Mouse (Mus musculus): ENCODE measurements around the gene Capns2. TPM values are rescaled to one million over a fixed set of nuclear protein-coding genes. Genes with fewer than 3 reads are reported as not detected.

The Capns2 gene
- total and polyA plus RNA-seq, 3 experiments = 0.21 to 0.62 TPM; not detected in 1

DNA sequence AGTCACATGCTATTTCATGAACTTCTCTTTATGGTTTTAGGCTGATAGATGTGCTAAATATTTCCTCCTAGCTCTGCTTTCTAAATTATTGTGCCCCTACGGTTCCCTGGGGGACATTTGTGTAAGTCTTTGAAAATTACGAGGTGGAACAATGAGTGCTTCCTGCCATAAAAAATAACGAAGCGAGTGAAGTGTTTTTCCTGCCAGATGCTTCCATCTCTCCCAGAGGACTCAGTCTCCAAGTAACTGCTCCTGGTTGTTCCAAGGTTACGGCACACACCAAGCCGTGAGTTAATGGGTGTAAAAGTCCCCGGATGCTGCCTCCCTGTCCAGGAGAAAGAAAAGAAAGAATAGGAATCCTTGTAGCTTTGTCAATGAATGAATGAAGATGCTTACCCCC is 30.9 kb upstream of the Capns2 start:
- Histone ChIP-seq H3K79me2 (ENCODE audit: control insufficient read depth, insufficient read depth, low read length, poor library complexity) (no peaks in the 10 kb centered on the region; the same call in 1 of the 2 replicates), H3K27me3 (ENCODE audit: control insufficient read depth in 1 of 2, insufficient read depth in 2 of 2, low read length in 2 of 2) (no peaks in the 10 kb centered on the region), H3K4me1 (ENCODE audit: control insufficient read depth in 1 of 2, insufficient read depth in 2 of 2, low read length in 2 of 2) (no peaks in the 10 kb centered on the region), H3K9ac (ENCODE audit: control insufficient read depth, low read depth, low read length, poor library complexity, severe bottlenecking) (no peak overlapping the region), H3K36me3 (ENCODE audit: control insufficient read depth in 1 of 2, insufficient read depth in 2 of 2, low read length in 2 of 2) (peaks cover 0 to 4% of the 10 kb centered on the region in 2 experiments; a peak in 2 of 4 replicates), H3K4me3 (ENCODE audit: control insufficient read depth in 1 of 2, insufficient read depth in 1 of 2, low read depth in 2 of 2, low read length in 2 of 2) (no peak overlapping the region), H3K27ac (ENCODE audit: control insufficient read depth, low read depth, low read length) (no peak overlapping the region), H3K9me3 (replicated peaks; ENCODE audit: insufficient read depth, low read length) (no peaks in the 10 kb centered on the region)
- no peak for TF ChIP-seq BHLHE40 (IDR thresholded peaks at IDR 0.05; ENCODE audit: borderline replicate concordance, low read depth, low read length)
- no peak for TF ChIP-seq ETS1 (IDR thresholded peaks at IDR 0.05; ENCODE audit: low read depth, low read length)
- no peak for TF ChIP-seq GATA1 (IDR thresholded peaks at IDR 0.05; ENCODE audit: low read depth, low read length)
- no peak for TF ChIP-seq SMC3 (IDR thresholded peaks at IDR 0.05; ENCODE audit: low read depth, low read length)
- no peak for TF ChIP-seq CHD2 (IDR thresholded peaks at IDR 0.05; ENCODE audit: low read length)
- no peak for TF ChIP-seq MAX (IDR thresholded peaks at IDR 0.05; ENCODE audit: low read length)
- no peak for TF ChIP-seq CTCF (IDR thresholded peaks at IDR 0.05 in 2 of 3, conservative IDR thresholded peaks at IDR 0.05 in 1 of 3; ENCODE audit: control insufficient read depth in 1 of 3, insufficient read depth in 1 of 3, low read depth in 2 of 3, low read length in 3 of 3, poor library complexity in 1 of 3, severe bottlenecking in 1 of 3)
- TF ChIP-seq MXI1 (IDR thresholded peaks at IDR 0.05; ENCODE audit: low read depth, low read length) = no peak
- no peak for TF ChIP-seq POLR2AphosphoS5 (IDR thresholded peaks at IDR 0.05; ENCODE audit: borderline replicate concordance, low read depth, low read length)
- no peak for TF ChIP-seq ZKSCAN1 (IDR thresholded peaks at IDR 0.05; ENCODE audit: low read depth, low read length)
- no peak for TF ChIP-seq RAD21 (IDR thresholded peaks at IDR 0.05; ENCODE audit: low read depth, low read length)
- TF ChIP-seq MYC (IDR thresholded peaks at IDR 0.05; ENCODE audit: low read depth, low read length) = no peak
- TF ChIP-seq NRF1 (IDR thresholded peaks at IDR 0.05; ENCODE audit: insufficient read depth, low read depth, low read length, poor library complexity, severe bottlenecking) = no peak
- TF ChIP-seq E2F4 (IDR thresholded peaks at IDR 0.05; ENCODE audit: borderline replicate concordance, low read depth, low read length) = no peak
- TF ChIP-seq TBP (IDR thresholded peaks at IDR 0.05; ENCODE audit: low read depth, low read length) = no peak
- no peak for DNase-seq (ENCODE audit: low read depth, low spot score)

DNA sequence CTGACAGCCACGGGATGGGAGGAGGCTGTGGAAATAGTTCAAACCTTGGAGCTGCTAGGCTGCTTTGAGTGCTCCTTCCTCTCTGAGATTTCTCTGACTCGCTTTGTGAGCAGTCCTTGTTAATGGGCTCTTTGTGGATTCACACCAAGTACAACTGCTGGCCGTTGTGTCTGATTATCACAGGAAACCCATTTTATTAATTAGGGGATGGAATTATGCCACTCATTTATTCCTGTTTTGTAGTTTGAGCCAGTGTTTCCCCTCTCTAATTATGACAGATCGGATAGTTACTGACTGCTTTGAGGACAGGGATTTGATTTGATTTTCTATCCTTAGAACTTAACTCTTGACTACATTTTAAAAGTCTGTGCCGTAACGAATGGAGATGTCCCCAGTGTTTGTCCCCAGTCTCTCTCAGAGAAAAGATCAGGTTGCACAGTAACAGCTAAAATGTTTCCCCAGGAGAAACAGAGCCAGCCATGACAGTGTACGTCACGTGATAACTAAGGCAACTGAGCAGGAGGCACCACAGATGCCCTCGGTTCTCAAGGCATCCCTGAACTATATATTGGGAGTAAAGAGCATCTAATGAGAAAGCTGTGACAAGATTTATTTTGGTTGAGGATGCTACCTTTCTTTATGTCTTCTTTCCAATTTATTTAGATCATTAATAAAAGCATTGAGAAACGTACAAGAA is 29.0 kb upstream of the Capns2 start:
- Histone ChIP-seq H3K9me3 (replicated peaks; ENCODE audit: insufficient read depth, low read length) (no peaks in the 10 kb centered on the region), H3K9ac (ENCODE audit: control insufficient read depth, low read depth, low read length, poor library complexity, severe bottlenecking) (no peak overlapping the region), H3K79me2 (ENCODE audit: control insufficient read depth, insufficient read depth, low read length, poor library complexity) (no peaks in the 10 kb centered on the region), H3K27me3 (ENCODE audit: control insufficient read depth in 1 of 2, insufficient read depth in 2 of 2, low read length in 2 of 2) (no peaks in the 10 kb centered on the region), H3K4me1 (ENCODE audit: control insufficient read depth in 1 of 2, insufficient read depth in 2 of 2, low read length in 2 of 2) (no peaks in the 10 kb centered on the region), H3K36me3 (ENCODE audit: control insufficient read depth in 1 of 2, insufficient read depth in 2 of 2, low read length in 2 of 2) (peaks cover 0 to 4% of the 10 kb centered on the region in 2 experiments; a peak in 1 of 4 replicates), H3K4me3 (ENCODE audit: control insufficient read depth in 1 of 2, insufficient read depth in 1 of 2, low read depth in 2 of 2, low read length in 2 of 2) (no peak overlapping the region), H3K27ac (ENCODE audit: control insufficient read depth, low read depth, low read length) (no peak overlapping the region)
- no peak for TF ChIP-seq POLR2AphosphoS2 (IDR thresholded peaks at IDR 0.05; ENCODE audit: low read length)
- no peak for TF ChIP-seq GATA1 (IDR thresholded peaks at IDR 0.05; ENCODE audit: low read depth, low read length)
- TF ChIP-seq TBP (IDR thresholded peaks at IDR 0.05; ENCODE audit: low read depth, low read length) = no peak
- no peak for TF ChIP-seq ELF1 (IDR thresholded peaks at IDR 0.05; ENCODE audit: low read depth, low read length)
- TF ChIP-seq HCFC1 (IDR thresholded peaks at IDR 0.05; ENCODE audit: low read depth, low read length) = no peak
- no peak for TF ChIP-seq E2F4 (IDR thresholded peaks at IDR 0.05; ENCODE audit: borderline replicate concordance, low read depth, low read length)
- TF ChIP-seq USF2 (IDR thresholded peaks at IDR 0.05; ENCODE audit: borderline replicate concordance in 1 of 2, insufficient read depth in 1 of 2, low read depth in 1 of 2, low read length in 2 of 2) = no peak
- no peak for TF ChIP-seq JUND (IDR thresholded peaks at IDR 0.05; ENCODE audit: low read depth, low read length)
- no peak for TF ChIP-seq TAL1 (IDR thresholded peaks at IDR 0.05; ENCODE audit: low read length)
- TF ChIP-seq MAZ (IDR thresholded peaks at IDR 0.05; ENCODE audit: low read depth, low read length) = no peak
- no peak for TF ChIP-seq MAX (IDR thresholded peaks at IDR 0.05; ENCODE audit: low read length)
- no peak for TF ChIP-seq MEF2A (IDR thresholded peaks at IDR 0.05; ENCODE audit: extremely low read depth, insufficient replicate concordance, low read depth, low read length, poor library complexity, severe bottlenecking)
- no peak for TF ChIP-seq KAT2A (conservative IDR thresholded peaks at IDR 0.05; ENCODE audit: low read depth, low read length)
- no peak for DNase-seq (ENCODE audit: low read depth, low spot score)
